Mouse (Mus musculus): Measurements from ENCODE around the gene Rpl22. TPM values are rescaled to one million over a fixed set of nuclear protein-coding genes. Genes with fewer than 3 reads are reported as not detected.

The Rpl22 gene
- polyA plus RNA-seq, 1 experiment: 82.5 TPM

DNA sequence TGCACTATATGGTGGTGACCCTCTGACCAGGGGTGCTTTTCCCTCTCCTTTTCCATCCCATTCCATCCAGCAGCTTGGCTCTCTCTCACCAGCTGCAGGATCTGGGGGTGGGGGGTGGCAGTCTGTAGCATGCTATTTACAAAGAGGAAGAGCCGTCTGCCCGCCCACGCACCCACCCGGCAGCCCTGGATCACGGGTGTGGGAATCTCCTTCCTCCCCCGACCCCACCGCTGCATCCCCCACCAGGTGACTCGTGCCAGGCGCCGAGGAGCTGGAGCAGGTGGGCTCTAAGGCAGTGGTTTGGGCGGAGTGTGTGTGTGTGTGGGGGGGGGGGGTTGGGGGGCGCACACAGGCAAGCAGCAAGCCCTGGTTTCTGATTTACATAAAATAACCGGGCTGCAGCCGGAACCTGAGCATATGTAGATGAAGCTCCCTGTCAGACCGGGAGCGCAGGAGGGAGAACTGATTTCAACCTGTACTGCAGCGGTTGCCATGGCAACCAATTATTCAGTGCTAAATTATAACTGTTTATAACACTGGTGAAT is 24.4 kb downstream of the Rpl22 start:
- peaks cover 66% of the 10 kb centered on the region for H3K27me3 ChIP-seq (replicated peaks)
- no peaks in the 10 kb centered on the region for H3K9me3 ChIP-seq

DNA sequence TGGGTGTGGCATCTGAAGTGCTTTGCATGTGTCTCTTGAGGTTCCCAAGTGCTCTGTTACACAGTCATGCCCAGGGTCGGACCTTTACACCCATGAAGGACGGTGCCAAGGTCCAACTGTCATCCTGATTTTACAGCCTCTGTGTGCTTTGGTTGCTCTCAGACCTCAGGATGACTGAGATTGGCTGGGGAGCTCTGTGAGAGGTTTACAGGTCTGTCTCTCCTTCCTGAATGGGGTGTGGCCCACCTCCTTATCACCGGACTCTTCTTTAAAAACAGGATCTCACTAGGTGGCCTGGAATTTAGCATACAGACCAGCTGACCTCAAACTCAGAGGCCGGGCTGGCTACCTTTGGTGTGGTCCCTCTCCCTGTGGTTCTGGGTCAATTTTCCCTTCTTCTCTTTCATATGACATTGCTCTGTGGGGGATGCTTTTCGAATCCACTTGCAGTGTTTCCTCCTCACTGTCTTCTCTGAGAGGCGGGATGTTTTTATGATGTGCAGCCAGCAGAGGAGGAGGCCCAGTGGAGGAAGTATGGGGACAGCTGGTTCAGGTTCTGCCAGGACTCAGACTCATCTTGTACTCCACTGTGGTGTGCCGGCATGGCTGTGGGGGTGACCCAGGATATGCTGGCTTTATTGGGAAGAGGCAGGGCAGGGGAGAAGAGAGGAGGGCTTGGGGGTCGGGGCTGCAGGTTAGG is 25.3 kb downstream of the Rpl22 start:
- peaks cover 71% of the 10 kb centered on the region for H3K27me3 ChIP-seq (replicated peaks)
- no peaks in the 10 kb centered on the region for H3K36me3 ChIP-seq (replicated peaks; ENCODE audit: low read length)
- no peak for TF ChIP-seq GATA1 (IDR thresholded peaks at IDR 0.05; ENCODE audit: borderline replicate concordance, low read length)
- no peak for TF ChIP-seq FLI1 (IDR thresholded peaks at IDR 0.05; ENCODE audit: low read length)
- no peaks in the 10 kb centered on the region for H3K9me3 ChIP-seq
- H3K4me3 ChIP-seq (replicated peaks): no peak overlapping the region
- H3K4me1 ChIP-seq: peaks cover 33% of the 10 kb centered on the region

More for the DNA sequence above, 24.4 kb downstream of the Rpl22 start:
- Histone ChIP-seq H3K36me3 (replicated peaks; ENCODE audit: low read length) (no peaks in the 10 kb centered on the region), H3K4me1 (peaks cover 42% of the 10 kb centered on the region), H3K4me3 (replicated peaks) (no peak overlapping the region)
- TF ChIP-seq GATA1 (IDR thresholded peaks at IDR 0.05; ENCODE audit: borderline replicate concordance, low read length) (no peak), FLI1 (IDR thresholded peaks at IDR 0.05; ENCODE audit: low read length) (no peak)

DNA sequence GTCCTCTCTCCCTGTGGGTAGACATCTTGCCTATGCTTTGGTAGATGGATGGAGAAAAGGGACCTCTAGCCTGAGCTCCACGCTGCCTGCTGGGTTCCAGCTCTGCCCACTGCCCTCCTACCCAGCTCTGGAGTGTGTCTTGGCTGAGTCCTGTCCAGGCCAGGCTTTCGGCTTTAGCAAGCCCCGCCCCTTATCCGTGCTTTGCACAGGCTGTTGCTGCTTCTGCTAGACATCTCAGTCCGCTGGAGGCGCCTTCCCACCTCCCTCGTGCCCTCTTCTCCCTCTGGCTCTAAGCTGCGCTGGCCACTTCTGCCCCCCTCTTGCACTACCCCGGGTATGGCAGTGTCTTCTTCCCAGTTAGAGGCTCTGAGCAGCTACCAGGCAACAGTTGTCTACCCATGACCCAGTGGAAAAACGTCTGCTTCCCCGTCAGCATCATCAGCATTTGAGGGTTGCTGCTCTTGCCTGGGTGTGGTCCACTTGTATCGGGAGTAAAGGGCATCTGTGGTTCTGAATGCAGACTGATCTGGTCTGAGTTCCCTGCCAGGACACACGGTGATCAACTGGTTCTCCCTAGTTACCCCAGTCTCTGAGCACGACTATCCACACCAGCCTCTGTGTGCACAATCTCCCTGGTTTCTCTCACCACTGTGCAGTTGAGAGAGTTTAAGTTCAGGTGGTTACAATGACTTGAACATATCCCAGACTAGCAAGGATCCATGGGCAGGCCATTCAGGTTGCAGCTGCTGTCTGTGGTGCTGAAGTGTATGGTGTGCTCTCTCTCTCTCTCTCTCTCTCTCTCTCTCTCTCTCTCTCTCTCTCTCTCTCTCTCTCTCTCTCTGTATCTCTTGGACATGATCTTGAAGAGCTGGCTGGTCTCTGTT is 26.1 kb downstream of the Rpl22 start:
- no peaks in the 10 kb centered on the region for H3K9me3 ChIP-seq
- H3K27me3 ChIP-seq (replicated peaks): peaks cover 76% of the 10 kb centered on the region

DNA sequence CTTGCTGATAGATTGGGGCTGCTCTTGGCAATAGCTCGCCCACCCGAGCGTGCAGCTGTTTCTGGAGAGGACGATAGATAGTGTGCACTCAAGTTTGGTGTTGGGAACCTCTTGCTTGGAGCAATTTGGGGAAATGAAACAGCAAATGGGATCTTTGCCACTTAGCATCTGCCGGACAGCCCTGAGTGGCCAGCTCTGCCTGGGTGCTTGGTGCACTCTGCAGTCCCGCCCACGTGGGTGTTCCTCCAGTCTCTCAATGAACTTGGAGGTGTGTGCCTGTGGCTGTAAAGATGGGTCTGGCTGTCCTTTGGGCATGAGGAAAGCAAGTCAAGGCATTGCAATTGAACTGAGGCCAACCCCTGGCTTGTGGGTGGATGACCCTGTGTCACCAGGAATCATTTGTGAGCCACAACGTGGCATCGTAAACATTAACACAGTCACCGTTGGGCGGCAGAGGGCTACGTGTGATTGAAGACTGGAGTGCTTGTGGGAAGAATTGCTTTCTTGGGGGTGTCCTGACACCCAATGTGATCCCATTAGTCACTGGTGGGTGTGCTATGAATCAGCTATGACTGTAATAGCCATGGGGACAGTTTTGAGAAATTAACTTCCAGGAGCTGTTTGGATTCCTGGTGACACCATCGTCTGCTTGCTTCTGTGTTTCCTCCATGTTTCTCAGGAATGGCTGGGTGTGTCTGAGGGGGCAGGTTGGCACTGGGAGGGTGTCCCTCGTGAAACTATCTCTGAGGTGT is 28.5 kb downstream of the Rpl22 start:
- Histone ChIP-seq H3K9me3 (no peaks in the 10 kb centered on the region), H3K4me3 (replicated peaks) (no peak overlapping the region), H3K4me1 (peaks cover 19% of the 10 kb centered on the region), H3K36me3 (replicated peaks; ENCODE audit: low read length) (no peaks in the 10 kb centered on the region), H3K27me3 (replicated peaks) (peaks cover 69% of the 10 kb centered on the region)
- TF ChIP-seq GATA1 (IDR thresholded peaks at IDR 0.05; ENCODE audit: borderline replicate concordance, low read length): no peak
- no peak for TF ChIP-seq FLI1 (IDR thresholded peaks at IDR 0.05; ENCODE audit: low read length)

More for the DNA sequence above, 26.1 kb downstream of the Rpl22 start:
- H3K4me1 ChIP-seq: peaks cover 25% of the 10 kb centered on the region
- TF ChIP-seq FLI1 (IDR thresholded peaks at IDR 0.05; ENCODE audit: low read length): no peak
- no peak for TF ChIP-seq GATA1 (IDR thresholded peaks at IDR 0.05; ENCODE audit: borderline replicate concordance, low read length)
- no peaks in the 10 kb centered on the region for H3K36me3 ChIP-seq (replicated peaks; ENCODE audit: low read length)
- H3K4me3 ChIP-seq (replicated peaks): peak overlapping the region; percentile 23

DNA sequence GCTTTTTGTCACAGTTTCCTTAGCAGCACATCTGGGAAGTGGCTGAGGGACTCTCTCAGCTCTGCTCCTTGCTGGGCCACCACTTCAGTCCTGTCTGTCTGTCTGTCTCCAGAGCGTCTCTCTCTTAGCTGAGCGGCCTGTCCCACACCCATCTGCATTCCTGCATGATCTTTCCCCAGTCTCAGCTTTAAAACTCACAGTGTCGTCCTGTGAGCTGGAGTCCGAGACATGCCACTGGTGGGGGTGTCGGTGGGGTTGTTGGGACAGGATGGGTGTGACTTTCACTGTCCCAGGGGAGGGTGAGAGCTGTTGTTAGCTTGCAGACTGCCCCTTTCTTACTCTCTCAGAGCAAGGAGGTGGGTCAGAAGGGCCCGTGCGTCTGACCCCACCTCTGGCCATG is 30.1 kb downstream of the Rpl22 start:
- no peak for TF ChIP-seq FLI1 (IDR thresholded peaks at IDR 0.05; ENCODE audit: low read length)
- no peak for TF ChIP-seq GATA1 (IDR thresholded peaks at IDR 0.05; ENCODE audit: borderline replicate concordance, low read length)
- Histone ChIP-seq H3K9me3 (no peaks in the 10 kb centered on the region), H3K4me1 (peaks cover 24% of the 10 kb centered on the region), H3K4me3 (replicated peaks) (no peak overlapping the region), H3K27me3 (replicated peaks) (peaks cover 65% of the 10 kb centered on the region), H3K36me3 (replicated peaks; ENCODE audit: low read length) (no peaks in the 10 kb centered on the region)

DNA sequence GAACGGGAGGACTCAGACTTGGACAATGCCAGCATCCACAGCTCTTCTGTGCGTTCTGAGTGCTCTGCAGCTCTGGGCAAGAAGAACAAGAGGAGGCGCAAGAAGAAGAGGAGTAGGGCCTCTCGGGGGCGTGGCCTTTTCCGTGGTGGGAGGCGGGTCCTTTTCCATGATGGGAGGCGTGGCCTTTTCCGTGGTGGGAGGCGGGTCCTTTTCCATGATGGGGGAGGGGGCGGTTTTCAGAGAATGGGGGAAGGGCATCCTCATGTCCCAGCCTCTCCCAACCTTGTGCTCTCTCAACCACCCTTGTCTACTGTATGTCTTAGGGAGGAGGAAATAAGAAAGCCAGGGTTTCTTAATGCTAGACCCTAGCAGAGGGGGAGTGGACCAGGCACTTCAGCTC is 34.2 kb downstream of the Rpl22 start:
- H3K9me3 ChIP-seq: no peaks in the 10 kb centered on the region
- TF ChIP-seq FLI1 (IDR thresholded peaks at IDR 0.05; ENCODE audit: low read length) (no peak), GATA1 (IDR thresholded peaks at IDR 0.05; ENCODE audit: borderline replicate concordance, low read length) (no peak)
- H3K36me3 ChIP-seq (replicated peaks; ENCODE audit: low read length): peaks cover 6% of the 10 kb centered on the region
- H3K4me1 ChIP-seq: peaks cover 47% of the 10 kb centered on the region
- no peak overlapping the region for H3K4me3 ChIP-seq (replicated peaks)
- H3K27me3 ChIP-seq (replicated peaks): peaks cover 49% of the 10 kb centered on the region

DNA sequence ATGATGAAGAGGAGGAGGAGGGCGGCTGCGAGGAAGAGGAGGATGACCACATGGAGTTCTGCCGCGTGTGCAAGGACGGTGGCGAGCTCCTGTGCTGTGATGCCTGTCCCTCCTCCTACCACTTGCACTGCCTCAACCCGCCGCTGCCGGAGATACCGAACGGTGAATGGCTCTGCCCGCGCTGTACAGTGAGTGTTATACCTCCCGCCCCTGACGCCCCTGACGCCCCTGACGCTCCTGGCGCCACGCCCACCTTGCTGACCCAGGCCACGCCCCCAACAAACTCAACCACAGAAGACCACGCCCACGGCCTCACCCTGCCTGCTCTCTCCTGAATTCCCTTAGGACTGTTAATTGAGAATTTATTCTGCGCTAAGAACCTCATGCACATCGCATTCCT is 35.3 kb downstream of the Rpl22 start:
- Histone ChIP-seq H3K9me3 (no peaks in the 10 kb centered on the region), H3K27me3 (replicated peaks) (peaks cover 49% of the 10 kb centered on the region), H3K4me3 (replicated peaks) (peak overlapping the region; percentile 87), H3K4me1 (peaks cover 50% of the 10 kb centered on the region), H3K36me3 (replicated peaks; ENCODE audit: low read length) (peaks cover 6% of the 10 kb centered on the region)
- TF ChIP-seq FLI1 (IDR thresholded peaks at IDR 0.05; ENCODE audit: low read length) (no peak), GATA1 (IDR thresholded peaks at IDR 0.05; ENCODE audit: borderline replicate concordance, low read length) (no peak)

DNA sequence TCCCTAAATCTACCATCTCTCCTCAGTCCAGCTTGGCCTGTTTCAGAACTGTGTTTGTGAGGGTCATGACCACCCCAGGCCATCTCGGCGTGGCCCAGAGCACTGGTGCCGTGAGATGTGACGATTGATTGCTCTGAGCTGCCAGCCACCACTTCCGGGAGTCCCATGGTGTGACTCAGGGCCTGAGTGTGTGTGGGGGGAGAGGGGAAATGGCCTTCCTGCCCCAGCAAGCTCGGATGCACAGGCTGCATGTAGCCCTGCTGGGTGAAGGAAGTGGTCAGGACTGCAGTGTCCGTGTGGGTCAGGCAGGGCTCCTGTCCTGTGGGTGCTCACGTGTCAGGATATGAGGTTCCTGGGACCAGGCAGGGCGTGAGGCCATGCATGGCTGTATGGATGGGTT is 36.6 kb downstream of the Rpl22 start:
- TF ChIP-seq GATA1 (IDR thresholded peaks at IDR 0.05; ENCODE audit: borderline replicate concordance, low read length) (no peak), FLI1 (IDR thresholded peaks at IDR 0.05; ENCODE audit: low read length) (no peak)
- Histone ChIP-seq H3K36me3 (replicated peaks; ENCODE audit: low read length) (peaks cover 6% of the 10 kb centered on the region), H3K4me3 (replicated peaks) (peak overlapping the region; percentile 82), H3K9me3 (no peaks in the 10 kb centered on the region), H3K4me1 (peaks cover 52% of the 10 kb centered on the region), H3K27me3 (replicated peaks) (peaks cover 50% of the 10 kb centered on the region)

DNA sequence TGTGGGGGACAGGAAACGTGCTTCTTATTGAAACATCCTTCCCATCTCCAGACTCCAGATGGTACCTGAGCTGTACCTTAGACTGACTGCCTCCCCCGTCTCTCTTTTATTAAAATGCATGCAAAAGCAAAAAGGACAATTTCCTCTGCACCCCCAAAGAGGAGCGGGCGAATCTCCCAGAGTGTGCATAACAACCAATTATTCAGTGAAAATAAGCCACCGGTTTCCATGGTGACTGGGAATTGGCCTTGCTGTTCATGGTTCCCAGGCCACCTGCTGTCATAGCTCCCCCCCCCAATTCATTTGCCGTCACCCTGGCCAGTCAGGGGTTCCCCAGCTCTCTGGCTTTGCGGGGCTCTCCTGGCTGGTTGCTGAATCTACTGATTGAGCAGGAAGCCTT is 39.7 kb downstream of the Rpl22 start:
- H3K9me3 ChIP-seq: no peaks in the 10 kb centered on the region

More for the DNA sequence above, 39.7 kb downstream of the Rpl22 start:
- Histone ChIP-seq H3K4me3 (replicated peaks) (no peak overlapping the region), H3K4me1 (peaks cover 42% of the 10 kb centered on the region), H3K36me3 (replicated peaks; ENCODE audit: low read length) (peaks cover 9% of the 10 kb centered on the region), H3K27me3 (replicated peaks) (peaks cover 34% of the 10 kb centered on the region)
- TF ChIP-seq FLI1 (IDR thresholded peaks at IDR 0.05; ENCODE audit: low read length) (no peak), GATA1 (IDR thresholded peaks at IDR 0.05; ENCODE audit: borderline replicate concordance, low read length) (no peak)
